Mouse (Mus musculus) kidney, postnatal 10 days (tissue): ENCODE measurements at regions not wholly inside any gene's neighbourhood (a gene's known extent, or its start where the extent isn't known, plus 50 kb on each side); places are given as distances from the start of the nearest gene placed in this dataset.
A peak's percentile ranks its signal among the peaks of the same experiment; 100 is the strongest.

ENCODE experiments used
- DNase-seq: peaks from one replicate; pipeline ENCODE4 v3.0.0; 2021; ENCODE audit warnings: mixed read lengths

DNA sequence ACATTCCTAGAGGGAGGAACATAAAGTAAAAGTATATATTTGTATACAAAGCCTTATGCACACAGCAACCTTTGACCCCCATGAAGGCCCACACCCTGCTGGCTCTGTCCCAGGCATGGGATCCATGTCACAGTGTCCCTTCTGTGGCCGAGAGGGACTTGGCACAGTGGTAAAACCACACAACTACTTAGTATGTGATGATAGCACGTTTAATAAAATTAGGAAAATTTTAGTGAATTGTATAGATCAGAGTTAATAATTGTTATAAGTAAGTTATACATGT is 140.7 kb downstream of the Rnd3 start:
- no peak for DNase-seq

DNA sequence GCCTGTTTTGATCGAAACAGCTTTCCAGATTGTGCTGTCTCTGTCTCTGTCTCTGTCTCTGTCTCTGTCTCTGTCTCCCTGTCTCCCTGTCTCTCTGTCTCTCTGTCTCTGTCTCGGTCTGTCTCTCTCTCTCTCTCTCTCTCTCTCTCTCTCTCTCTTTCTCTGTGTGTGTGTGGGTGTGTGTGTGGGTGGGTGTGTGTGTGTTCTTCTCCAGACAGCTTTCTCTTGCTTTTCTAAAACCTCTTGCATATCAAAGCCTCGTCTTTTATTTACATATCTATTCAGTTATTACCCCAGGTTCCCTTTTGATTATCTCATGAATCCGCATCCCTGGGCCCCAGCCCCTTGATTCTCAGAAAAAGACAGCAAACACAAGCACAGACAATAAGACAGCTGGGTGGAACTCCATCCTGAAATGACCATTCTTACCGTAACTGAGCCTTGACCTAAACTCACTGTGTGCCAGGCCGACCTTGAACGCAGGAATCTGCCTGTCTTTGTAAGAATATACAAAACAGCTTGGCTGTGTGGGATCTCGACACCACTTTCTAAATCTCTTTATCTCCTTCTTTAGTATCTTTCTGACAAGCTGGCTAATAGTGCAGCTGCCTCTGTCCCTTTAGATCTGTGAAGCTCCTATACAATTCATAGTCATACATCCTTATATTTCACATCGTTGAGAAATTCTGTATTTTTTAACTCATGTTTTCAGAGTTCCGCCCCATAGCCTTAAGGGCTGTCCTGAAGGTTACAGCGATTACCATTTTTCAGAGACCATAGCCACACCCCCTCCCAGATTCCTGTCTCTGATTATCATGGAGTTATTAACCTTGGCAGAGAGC is 141.3 kb downstream of the Rnd3 start:
- DNase-seq, result no peak

DNA sequence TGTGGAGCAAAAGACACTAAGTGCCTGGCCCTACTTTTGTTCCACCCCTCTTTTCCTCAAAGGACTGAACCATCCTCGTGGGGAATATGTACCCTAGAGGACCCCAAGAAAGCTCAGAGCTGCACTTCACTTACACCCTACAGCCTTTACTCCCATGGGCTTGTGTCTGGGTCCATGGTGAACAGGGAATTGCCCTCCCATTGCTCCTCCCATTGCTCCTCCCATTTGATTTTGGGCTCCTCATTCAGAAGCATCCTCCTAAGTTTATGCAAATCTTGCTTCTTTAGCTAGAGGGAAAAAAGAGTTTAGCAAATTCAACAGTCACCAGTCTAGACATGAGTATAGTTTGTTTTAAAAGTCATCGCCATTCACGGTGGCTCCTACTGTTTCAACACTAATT is 142.1 kb downstream of the Rnd3 start:
- DNase-seq, result no peak

DNA sequence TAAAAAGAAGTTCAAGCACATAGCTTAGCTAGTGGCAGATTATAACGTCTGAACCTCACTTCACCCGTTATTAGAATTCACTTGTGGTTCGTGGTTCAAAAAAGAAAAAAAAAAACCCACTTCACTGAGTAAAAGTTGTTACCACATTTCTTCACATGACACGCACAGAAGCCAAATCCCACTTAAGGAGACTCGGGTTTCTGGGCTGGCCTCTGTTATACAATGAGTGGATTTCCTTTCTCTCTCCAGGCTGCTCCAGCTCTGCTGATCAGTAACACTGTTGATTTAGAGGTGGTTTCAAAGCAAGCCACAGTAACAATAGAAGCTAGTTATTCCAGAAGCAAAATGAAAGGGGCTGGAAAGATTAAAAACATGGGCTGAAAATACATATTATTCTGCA is 147.4 kb downstream of the Rnd3 start:
- DNase-seq, result no peak

DNA sequence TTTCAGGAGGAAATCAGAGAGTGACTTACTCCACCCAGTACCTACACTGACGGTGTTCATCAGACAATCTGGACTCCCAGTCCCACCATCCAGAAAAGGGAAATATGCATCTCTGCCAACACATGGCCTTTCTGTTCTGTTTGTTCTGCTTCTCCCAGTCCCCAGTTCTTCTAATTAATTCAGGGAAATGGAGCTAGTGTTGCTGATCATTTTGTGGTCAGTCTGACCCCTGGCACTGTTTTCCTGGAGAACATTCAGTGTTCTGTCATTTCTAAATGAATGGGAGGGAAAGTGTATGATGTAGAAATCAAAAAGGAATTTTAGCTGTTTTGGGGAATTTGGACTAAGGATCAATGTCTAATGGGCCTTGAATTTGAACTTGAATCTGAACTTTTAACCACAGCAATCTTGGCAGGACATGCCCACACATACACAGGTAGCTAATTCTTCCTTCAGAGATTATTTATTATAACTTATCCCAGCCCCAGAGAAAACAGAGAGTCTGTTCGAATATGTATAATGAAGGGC is 165.0 kb downstream of the Rnd3 start:
- no peak for DNase-seq

DNA sequence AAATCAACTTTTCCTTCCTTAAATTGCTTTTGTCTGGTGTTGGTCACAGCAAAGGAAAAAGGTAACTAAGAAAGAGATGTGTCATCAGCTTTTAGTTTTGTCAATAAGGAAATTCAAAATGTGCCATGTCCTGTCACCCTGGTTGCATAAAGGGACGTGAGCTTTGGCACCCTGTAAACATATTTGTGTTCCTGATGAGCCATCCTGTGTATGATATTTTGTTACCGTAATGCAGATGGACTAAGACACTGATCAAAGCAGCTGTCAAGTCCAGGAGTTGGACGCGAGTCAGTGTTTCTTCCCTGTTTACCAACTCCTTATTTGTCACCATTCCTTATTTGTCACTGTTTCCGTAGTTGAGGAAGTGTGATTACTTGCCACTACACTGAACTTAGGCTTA is 166.3 kb downstream of the Rnd3 start:
- DNase-seq, result no peak

DNA sequence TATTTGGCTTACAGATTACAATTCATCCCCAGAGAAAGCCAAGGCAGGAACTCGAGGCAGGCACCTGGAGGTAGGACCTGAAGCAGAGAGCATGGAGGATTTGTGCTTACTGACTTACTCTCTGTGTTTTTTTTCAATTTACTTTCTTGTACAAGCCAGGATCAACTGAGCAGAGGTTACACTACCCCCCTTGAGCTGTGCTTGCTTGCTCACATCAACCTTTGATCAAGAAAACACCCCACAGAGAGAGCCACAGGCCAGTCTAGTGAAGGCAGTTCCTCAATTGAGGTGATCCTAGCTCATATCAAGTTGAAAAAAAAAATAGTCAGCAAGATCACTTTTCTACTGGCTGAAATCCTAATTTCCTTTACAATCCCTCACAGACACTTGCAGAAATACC is 170.6 kb downstream of the Rnd3 start:
- DNase-seq, result no peak

DNA sequence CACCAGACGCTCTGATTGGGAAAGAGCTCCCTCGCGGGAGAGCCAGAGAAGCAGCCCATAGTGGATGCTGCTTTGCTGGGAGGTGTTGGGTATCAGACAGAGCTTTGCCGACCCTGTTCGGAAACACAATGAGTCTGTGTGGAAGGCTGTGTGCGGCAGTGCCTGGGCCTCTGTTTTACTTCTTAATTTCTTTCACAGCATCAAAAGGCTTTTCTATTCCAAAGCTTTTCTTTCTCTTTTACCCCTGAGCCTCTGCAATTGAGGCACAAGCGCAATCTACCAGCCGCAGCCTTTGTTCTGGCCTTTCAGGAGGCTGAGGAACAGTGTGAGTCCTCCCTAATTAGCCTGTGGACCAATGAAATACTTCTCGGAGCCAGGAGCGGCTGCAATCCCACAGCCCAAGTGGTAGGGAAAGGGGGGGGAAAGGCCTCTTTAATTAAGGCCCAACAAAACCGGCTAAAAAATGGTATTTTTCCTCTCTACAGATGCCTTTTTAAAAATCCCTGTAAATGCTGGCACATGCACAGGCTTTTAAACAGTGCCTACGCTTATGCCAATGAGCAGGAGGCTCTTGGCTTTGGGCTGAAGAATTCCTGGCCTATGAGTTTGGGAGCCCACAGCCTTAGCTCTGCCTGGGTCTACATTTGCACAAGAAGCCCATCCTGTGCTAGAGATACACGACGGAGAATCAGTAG is 177.6 kb downstream of the Rnd3 start:
- peak; percentile 20 for DNase-seq

DNA sequence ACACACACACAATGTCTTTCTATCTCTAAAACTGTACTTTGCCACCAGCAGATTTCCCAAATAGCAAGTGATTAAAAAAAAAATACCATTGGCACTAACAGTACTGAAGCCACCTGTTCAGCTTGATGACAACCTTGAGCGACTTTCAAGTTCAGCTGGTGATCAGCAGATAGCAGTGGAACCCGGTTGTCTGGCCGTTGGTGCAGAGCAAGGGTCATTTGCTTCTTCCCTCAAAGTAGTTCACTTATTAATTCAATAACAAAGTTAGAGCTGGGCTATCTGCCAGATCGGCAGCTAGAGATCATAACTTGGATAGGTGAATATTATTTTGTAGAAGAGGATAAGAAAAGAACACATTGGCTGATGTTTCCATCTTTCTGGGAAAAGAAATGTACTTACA is 180.5 kb downstream of the Rnd3 start:
- DNase-seq, result peak; percentile 24

DNA sequence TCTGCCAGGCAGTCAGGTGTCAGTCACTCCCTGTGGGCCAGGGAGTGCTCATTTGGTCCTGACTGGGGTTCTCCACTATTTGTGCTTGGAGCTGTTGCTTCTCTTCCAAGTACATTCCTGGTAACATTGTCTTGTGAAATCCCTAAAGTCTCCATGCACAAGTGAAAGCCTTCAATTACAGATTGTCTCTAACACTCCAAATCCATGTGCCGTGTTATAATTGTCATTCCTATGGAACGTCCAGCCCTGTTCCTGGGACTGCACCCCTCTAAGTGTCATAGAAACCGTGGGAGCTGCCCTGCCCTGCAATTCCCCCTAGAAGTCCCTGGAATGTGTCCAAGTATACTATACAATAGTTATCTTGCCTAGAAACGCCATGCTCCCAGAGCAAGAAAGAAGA is 181.1 kb downstream of the Rnd3 start:
- DNase-seq, result no peak

DNA sequence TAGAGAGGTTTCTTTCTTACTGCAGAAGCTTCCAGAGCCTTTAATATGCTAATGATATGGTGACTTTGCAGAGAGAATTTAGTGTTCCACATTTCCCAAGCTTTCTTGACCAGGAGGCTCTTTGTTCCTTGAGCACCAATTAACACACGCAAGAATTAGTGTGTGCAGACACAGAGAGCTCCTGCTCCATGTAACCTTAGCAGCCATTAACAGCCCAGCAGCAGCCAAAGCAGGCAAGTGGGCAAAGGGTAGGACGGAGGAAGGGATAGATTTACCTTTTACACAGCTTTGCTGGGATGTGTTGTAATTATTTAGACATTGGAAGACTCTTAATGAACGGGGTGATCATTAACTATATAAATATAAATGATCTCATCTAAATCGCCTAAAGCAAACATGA is 181.8 kb downstream of the Rnd3 start:
- no peak for DNase-seq

DNA sequence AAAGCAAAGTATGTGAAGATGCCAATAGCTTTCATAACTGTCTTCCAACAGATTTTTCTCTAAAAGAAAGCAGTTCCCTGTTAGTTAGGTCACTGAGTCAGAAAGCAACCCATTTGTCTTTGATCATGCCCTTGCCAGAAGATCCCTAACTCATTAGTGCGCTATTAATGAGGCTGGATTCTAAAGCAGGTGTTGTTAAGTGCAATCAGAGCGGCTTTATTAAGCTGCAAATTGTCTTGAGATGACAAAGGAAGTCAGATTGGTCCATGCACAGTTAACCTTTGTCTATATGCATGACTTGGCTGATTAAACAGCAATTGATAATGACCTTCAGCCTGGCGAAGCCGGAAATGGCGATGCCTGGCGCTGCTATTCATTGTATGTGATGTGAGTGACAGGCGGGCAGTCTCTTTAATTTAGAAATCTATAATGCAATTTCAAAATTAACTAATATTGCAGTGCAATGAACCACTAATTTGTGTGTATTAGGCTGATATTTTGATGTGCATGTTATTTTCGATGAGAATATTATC is 183.4 kb downstream of the Rnd3 start:
- no peak for DNase-seq

DNA sequence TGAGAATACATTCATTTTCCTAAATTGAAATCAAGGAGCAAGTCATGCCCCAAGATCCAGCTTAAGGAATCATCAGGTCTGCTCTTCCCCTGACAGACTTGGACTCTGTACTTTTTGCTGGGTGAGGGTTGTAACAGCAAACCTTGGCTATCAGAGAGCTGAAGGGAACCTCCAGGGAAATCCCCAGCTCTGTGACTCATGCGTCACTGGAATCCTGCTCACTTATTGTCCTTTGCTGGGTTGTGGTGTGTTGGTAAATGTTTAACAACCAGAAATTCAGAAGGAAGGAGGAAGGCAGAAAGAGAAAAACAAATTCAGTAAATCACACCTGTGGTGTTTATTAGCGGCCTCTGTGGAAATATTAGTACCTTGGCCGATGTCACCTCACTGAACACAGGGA is 184.8 kb downstream of the Rnd3 start:
- peak; percentile 24 for DNase-seq

DNA sequence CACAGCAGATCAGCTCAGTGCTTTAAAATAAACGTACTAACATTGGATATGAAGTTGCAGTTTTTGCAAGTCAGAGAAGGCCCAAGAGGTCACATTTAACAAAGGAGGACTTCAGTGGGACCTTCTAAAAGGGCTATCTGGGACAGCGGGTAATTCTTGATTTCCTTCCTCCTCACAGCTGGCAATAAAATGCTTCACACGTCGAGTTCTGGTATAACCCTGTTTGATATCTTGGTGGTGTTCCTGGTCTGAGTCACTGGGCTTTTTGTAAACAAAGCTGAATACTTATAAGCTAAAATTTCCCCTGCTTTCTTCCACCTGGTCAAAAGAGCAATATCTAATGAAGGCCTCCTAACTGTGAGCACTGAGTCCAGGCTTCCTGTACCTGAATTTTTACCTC is 187.9 kb downstream of the Rnd3 start:
- DNase-seq, result no peak

DNA sequence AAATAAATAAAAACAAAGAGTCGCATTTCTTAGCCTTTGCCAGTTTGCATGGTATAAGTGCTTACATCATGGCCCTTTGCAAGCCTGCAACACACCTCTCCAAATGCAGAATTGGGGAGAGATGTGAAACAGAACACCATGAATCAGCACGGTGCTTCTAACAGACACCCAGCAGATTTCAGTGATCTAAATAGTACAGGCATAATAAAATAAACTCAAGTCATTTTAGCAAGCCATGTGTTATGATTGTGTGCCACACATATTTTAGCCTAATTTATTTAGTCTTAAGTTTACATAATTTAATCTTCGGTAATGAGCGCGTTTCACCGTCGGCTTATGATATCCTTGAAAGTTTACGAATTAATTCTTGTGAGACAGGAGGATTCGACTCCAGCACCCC is 189.6 kb downstream of the Rnd3 start:
- DNase-seq, result no peak

DNA sequence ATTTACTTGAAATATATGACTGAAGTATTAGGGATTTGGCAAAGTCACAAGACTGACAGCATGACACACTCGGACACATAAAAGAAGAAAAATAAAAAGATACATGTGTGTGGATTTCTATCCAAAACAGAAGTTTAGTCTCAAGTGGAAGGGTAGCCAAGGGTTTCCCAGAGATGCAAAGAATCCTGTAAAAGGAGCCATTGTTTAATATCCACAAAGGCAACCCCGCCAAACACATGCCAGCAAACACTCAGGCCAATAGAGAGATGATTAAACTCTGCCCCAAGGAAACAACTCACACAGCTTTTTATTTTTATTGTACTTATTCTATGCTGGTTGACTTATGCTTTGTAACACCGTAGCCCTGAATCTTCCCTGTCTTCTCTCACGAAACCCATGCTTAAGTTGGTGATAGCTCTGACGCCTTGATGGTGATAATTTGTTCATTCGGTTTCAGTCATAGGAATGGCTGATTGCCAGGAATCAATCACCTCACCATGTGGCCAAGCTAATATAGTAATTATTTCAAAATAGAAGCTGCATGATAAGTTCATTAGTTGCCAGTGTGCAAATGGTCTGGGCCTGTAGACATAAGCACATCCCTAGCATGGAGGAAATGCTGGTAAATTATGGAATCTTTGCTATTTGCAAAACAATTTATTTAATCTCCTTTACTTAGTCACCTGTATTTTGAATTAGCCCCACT is 194.4 kb downstream of the Rnd3 start:
- no peak for DNase-seq

DNA sequence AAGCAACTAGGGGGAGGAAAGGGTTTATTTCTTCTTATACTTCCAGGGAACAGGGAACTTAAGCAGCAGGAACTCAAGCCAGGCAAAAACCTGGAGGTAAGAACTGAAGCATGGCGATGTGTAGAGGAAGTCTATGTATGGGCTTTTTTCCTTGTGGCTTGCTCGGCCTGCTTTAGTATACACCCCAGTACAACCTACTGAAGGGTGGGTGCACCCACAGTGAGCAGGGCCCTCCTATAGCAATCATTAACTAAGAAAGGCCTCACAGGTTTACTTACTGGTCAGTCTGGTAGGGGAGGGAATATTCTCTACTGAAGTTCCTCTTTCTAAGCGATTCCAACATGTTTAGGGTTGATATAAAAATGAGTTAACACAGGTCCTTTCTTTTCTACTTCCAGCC is 197.9 kb downstream of the Rnd3 start:
- DNase-seq, result no peak

DNA sequence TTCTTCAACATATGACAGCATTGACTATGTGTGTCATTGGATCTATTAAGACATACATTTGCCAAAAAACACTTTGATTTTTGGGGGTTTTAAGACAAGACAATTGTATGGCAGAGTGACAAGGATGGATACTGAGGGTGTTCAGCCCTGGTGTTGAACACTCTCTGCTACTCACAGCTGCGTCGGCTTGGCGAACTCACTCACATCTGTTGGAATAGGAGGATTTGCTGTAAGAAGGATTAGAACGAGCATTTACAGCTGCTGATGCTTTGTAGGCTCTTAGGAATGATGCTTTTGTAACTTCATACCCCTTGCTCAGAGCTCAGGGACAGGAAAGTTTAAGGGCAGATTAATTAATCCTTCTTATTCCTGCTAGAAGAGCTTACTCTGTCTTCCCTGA is 199.2 kb downstream of the Rnd3 start:
- no peak for DNase-seq

DNA sequence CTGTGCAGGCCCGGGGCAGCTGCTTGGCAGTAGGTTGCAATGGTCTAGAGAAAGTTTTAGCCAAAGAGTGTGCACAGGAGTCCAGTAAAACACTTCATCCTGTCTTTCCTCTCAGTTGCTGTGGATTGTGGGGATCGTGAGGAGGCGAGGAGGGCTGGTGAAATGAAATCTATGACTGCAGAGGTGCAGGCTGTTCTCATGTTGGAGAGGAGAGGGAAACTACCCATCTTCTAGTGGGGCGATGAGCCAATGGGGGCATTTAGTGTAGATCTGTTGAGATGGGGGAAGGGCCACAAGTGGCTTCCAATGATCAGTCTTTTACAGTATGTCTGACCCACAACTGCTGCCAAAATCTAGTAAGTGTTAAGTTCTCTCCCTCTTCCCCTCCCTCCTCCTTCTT is 203.4 kb downstream of the Rnd3 start:
- DNase-seq, result no peak

DNA sequence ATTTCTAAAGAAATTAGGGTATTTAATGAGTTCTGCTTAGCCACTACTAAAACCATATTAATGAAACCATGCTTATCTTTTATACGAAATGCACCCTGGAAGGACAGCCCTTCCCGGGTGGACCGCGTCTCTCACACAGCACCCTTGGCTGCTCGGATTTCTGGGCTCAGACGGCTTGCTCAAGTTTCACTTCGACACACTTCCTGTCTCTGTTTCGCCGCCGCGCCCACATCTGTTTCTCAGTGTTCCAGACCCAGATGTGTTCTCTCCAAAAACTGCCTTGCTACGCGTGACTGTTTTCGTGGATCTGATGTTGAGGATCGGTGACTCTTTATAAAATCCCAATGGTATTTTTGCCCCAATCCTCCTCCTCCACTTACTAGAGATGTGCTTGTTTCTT is 205.7 kb downstream of the Rnd3 start:
- DNase-seq, result peak; percentile 27

DNA sequence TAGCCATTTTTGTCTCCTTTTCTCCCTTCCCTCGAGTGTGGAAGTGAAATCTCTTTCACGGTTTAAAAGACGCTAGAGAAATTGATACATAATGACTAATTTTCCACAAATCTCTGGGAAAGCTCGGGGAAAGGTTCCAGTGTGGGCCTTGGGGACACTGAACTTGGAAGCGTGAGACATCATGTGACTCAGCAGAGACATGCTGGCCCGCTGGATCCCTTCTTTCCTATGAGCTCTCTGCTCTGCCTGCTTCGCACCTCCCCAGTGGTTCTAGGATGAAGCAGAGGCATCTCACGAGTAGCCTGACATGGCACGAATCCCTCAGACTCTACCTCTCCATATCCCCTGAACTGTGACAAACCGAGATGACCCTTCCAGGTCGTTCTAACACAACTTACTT is 206.2 kb downstream of the Rnd3 start:
- peak; percentile 11 for DNase-seq

DNA sequence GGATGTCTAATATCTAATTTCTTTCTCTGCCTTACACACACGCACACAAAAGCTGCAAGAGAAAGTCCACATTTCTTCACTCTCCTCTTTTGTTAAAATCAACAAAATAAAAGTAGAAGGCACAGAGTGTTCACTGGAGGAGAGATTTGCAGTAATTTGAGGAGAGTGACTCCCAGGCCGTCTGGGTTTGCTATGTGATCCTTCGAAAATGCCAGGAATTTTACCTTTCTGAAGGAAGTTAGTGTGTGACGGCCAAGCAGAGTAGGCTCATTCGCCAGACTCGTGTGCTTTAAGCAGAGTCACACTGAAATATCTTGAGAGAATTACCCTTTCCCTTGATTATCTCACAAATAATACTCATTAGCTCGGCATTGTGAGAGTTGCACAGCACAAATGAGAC is 216.0 kb downstream of the Rnd3 start:
- DNase-seq, result no peak

DNA sequence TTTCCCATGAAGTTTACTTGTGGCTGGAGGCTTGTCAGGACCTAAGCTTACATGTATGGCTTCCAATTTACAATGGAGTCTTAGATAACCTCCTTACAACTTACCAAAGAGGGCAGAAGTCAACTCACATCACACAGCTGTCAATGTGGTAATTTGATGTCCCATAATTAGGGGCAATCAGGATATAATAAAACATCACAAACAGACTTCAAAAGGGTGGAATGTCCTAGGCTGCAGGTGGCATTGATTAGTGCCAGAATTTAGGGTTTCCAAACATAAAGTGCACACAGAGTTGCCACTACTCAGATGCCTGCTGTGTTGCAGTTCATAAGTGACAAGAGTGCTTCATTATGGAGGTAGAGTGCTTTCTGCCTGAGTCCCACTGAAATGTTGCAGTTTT is 227.9 kb downstream of the Rnd3 start:
- DNase-seq, result no peak
